Mouse (Mus musculus): ENCODE measurements around the gene Slc46a3.

GRCm38 (mm10) chr5:147845319-147845718 is 49.3 kb downstream of the Slc46a3 start:
- no peak for TF ChIP-seq POLR2A (IDR thresholded peaks at IDR 0.05; ENCODE audit: control insufficient read depth, low read depth, low read length)
- TF ChIP-seq CTCF (IDR thresholded peaks at IDR 0.05; ENCODE audit: control insufficient read depth, insufficient read depth, insufficient replicate concordance, low read depth, low read length), result no peak

All from testis, adult 2 months (tissue).